Mouse (Mus musculus) R1 (cell line): ENCODE data around the gene Hmcn2.

Experiments
- DNase-seq: peaks from one replicate; pipeline ENCODE4 v3.0.0-alpha.2; 2018; ENCODE audit warnings: low read depth, low spot score

Gene Hmcn2

GRCm38 (mm10) chr2:31454280-31454679 lies 140.1 kb downstream of the Hmcn2 start:
- peak; percentile 46 for DNase-seq

- DNase-seq: no peak
These were observed 141.2 kb downstream of the Hmcn2 start for GRCm38 (mm10) chr2:31455418-31455817.

GRCm38 (mm10) chr2:31458460-31458859 lies 144.2 kb downstream of the Hmcn2 start:
- DNase-seq: no peak

GRCm38 (mm10) chr2:31458989-31459936 lies 145.0 kb downstream of the Hmcn2 start:
- DNase-seq: no peak

GRCm38 (mm10) chr2:31460025-31460571 lies 145.9 kb downstream of the Hmcn2 start:
- peak; percentile 64 for DNase-seq

GRCm38 (mm10) chr2:31460920-31461319 lies 146.7 kb downstream of the Hmcn2 start:
- DNase-seq: no peak

- no peak for DNase-seq
These were observed 147.8 kb downstream of the Hmcn2 start for GRCm38 (mm10) chr2:31462051-31462450.

GRCm38 (mm10) chr2:31463253-31463652 lies 149.0 kb downstream of the Hmcn2 start:
- DNase-seq: no peak

- no peak for DNase-seq
These were observed 149.7 kb downstream of the Hmcn2 start for GRCm38 (mm10) chr2:31463696-31464528.

- no peak for DNase-seq
These were observed 150.3 kb downstream of the Hmcn2 start for GRCm38 (mm10) chr2:31464529-31464910.

GRCm38 (mm10) chr2:31467457-31467856 lies 153.2 kb downstream of the Hmcn2 start:
- no peak for DNase-seq

- no peak for DNase-seq
These were observed 154.6 kb downstream of the Hmcn2 start for GRCm38 (mm10) chr2:31468857-31469256.

GRCm38 (mm10) chr2:31469480-31469879 lies 155.3 kb downstream of the Hmcn2 start:
- no peak for DNase-seq

- peak; percentile 95 for DNase-seq
These were observed 155.9 kb downstream of the Hmcn2 start, which contains the start of gene Ass1 for GRCm38 (mm10) chr2:31469931-31470682. Gene Ass1, plus strand, starts transcription at chr2:31470207.

- DNase-seq: peak; percentile 44
These were observed 156.6 kb downstream of the Hmcn2 start for GRCm38 (mm10) chr2:31470683-31471385.

GRCm38 (mm10) chr2:31471611-31472010 lies 157.4 kb downstream of the Hmcn2 start:
- DNase-seq: peak; percentile 43

- peak; percentile 86 for DNase-seq
These were observed 158.3 kb downstream of the Hmcn2 start for GRCm38 (mm10) chr2:31472406-31473065.

GRCm38 (mm10) chr2:31473941-31474340 lies 159.7 kb downstream of the Hmcn2 start:
- DNase-seq: peak; percentile 69

GRCm38 (mm10) chr2:31474686-31475085 lies 160.5 kb downstream of the Hmcn2 start:
- no peak for DNase-seq
